Mouse (Mus musculus) thymus, adult 2 months (tissue): Measurements from ENCODE around the gene Rubcn.

Experiments used
- CTCF ChIP-seq: fragments of 200-500 bp; IDR thresholded peaks from 2 replicates; pipeline ENCODE4 v1.5.1; 2012; ENCODE audit warnings: mild to moderate bottlenecking, control low read depth, low read length, moderate library complexity, borderline replicate concordance; ENCODE audit not compliant: control insufficient read depth, poor library complexity, insufficient read depth; ENCODE audit errors: extremely low read depth
- POLR2A ChIP-seq: fragments of 200-500 bp; IDR thresholded peaks from 2 replicates; pipeline ENCODE4 v1.6.1; 2012; ENCODE audit warnings: mild to moderate bottlenecking, low read length, control low read depth, moderate library complexity; ENCODE audit not compliant: control insufficient read depth, poor library complexity, insufficient read depth; ENCODE audit errors: extremely low read depth

DNA sequence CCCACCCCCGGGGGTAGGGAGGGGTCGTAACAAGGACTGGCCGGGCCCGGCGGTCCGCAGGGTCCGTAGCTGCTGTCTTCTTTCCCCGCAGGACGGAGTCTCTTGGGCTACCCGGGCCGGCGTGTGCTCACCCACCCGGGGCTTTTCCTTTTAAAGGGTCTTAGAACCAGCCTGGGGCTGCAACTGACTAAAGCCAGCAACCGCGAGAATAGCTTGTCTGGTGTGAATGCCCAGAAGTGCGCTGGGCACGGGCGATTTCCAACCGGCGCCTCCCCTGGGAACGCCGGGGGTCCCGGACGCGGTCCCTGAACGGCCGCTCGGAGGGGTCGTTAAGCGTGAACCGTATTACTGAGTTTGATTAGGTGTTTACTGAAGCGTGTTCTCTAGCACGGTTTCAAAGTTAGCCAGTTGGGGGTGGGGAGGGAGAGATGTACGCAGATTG is 612 bp upstream of the Rubcn start:
- TF ChIP-seq CTCF = no peak
- no peak for TF ChIP-seq POLR2A
